Mouse (Mus musculus) lung, adult 2 months (tissue): Measurements from ENCODE around the gene Triap1.
A peak's percentile ranks its signal among the peaks of the same experiment; 100 is the strongest.

Experiments
- CTCF ChIP-seq: fragments of 200-500 bp; IDR thresholded peaks from 2 replicates; pipeline ENCODE4 v1.5.1; 2011; ENCODE audit warnings: mild to moderate bottlenecking, low read length, control low read depth; ENCODE audit not compliant: insufficient read depth
- POLR2A ChIP-seq: fragments of 200-500 bp; IDR thresholded peaks from 2 replicates; pipeline ENCODE4 v1.6.1; 2011; ENCODE audit warnings: low read depth, mild to moderate bottlenecking, control low read depth, low read length, borderline replicate concordance; ENCODE audit errors: extremely low read depth

GRCm38 (mm10) chr5:115348546-115349224 is 7.7 kb downstream of the Triap1 start, which contains the start of gene Cox6a1:
- TF ChIP-seq POLR2A (peak; percentile 84), CTCF (0 out of 2 replicates have a peak, but pooled peaks have one; percentile 3)
